Mouse (Mus musculus) adrenal gland, postnatal 4 days (tissue): ENCODE data around the gene Vmn1r93. TPM values are rescaled to one million over a fixed set of nuclear protein-coding genes. Genes with fewer than 3 reads are reported as not detected.
"Not testable (repeated sequence)": the region's sequence is repeated elsewhere in the genome, so short reads cannot be mapped to it uniquely, and the experiment has no call there.

Source experiments
- DNase-seq, 2 experiments: peaks; one replicate each; pipeline ENCODE4 v3.0.0; 2021 to 2022; ENCODE audit warnings: low spot score in 2 of 2, mixed read lengths in 2 of 2
- long read RNA-seq, 2 experiments: library from polyadenylated mRNA; stranded (forward); transcript quantifications; one replicate each; pipeline ENCODE4 v2.0.0; 2021
- total RNA-seq, 2 experiments: library from RNA; stranded (reverse); gene quantifications; 2 replicates each; pipeline ENCODE4 v1.2.3; 2021

The Vmn1r93 gene
- total RNA-seq = not detected
- long read RNA-seq, experiment 1 = 0 reads
- long read RNA-seq, experiment 2 = 0 reads

DNA sequence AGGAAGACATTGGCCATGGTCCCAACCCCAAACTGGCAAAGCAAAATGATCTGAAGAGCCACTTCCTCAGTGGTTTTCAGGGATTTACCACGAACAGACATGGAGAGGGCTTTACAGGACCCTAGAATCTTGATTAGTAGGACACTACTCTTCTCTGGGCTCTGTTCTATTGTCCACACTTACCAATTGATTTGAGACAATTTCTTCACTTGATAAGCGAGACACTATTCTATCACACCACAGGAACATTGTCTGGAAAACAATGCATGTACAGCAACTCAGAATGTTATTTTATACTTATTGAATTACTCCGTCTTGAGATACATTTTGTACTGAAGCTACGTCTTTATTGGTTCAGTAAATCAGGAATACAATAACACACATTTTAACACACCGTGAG lies at the start of gene Vmn1r93:
Gene Vmn1r93 (minus strand): TSS at position 101 of the 400 bp plus-strand sequence.
- DNase-seq = not testable (repeated sequence)

DNA sequence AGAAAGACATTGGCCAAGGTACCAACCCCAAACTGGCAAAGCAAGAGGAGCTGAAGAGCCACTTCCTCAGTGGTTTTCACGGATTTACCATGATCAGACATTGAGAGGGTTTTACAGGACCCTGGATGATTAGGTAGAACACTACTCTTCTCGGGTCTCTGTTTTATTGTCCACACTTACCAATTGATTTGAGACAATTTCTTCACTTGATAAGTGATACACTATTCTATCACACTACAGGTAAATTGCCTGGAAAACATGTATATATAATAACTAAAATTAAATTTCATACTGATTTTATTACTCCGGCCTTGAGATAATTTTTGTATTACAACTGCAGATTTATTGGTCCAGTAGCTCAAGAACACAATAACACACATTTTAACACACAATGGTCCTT lies 29.4 kb upstream of the Vmn1r93 start, which contains the start of gene Vmn1r94:
Gene Vmn1r94 (minus strand): TSS at position 101 of the 400 bp plus-strand sequence.
- not testable (repeated sequence) for DNase-seq

DNA sequence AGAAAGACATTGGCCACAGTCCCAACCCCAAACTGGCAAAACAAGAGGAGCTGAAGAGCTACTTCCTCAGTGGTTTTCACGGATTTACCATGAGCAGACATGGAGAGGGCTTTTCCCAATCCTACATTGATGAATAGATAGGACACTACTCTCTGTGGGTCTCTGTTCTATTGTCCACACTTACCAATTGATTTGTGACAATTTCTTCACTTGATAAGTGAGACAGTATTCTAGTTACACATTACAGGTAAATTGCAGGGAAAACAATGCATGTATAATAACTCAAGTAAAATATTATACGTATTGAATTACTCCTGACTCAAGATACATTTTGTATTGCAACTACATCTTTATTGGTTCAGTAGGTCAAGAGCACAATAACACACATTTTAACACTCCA lies 16.4 kb downstream of the Vmn1r93 start, which contains the start of gene Gm16442:
Gene Gm16442 (minus strand): TSS at position 101 of the 400 bp plus-strand sequence.
- not testable (repeated sequence) for DNase-seq

DNA sequence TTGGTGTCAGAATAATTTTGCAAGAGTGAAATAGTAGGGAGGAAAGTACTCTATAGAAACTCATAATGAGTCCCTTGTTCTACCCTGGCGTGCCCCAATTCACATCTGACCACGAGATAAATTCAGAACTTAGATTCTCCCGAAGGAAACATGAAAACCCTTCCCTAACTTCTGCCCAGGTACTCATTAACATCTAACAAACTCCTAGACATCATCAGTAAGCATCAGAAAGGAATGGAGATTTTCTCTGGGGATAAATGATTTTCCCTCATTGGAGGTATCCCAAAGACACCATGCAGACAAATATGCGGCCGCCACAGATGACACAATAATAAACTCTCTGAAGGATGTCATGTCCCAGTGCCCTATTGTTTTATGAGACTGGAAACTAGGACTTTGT lies 39.5 kb downstream of the Vmn1r93 start, which contains the start of gene Vmn1r91:
Gene Vmn1r91 (plus strand): TSS at position 301 of the 400 bp plus-strand sequence.
- DNase-seq = not testable (repeated sequence)

Other genes with a start within 250 kb of the Vmn1r93 start
- 10 to 100 TPM; 21.6 to 22.0 TPM for gene Pvr, start 217.9 kb downstream of the Vmn1r93 start, total RNA-seq
- gene Igsf23, start 188.3 kb downstream of the Vmn1r93 start, total RNA-seq = under 1 TPM in 1 of 2 experiments, not detected in 1; 0.28 TPM
- gene Ceacam20, start 173.7 kb downstream of the Vmn1r93 start, total RNA-seq = not detected
- not detected for gene Nlrp9b, start 147.6 kb downstream of the Vmn1r93 start, total RNA-seq
- not detected for gene Vmn1r91, start 39.4 kb downstream of the Vmn1r93 start, total RNA-seq
- gene Gm16442, start 16.5 kb downstream of the Vmn1r93 start, total RNA-seq = not detected
- gene Vmn1r94, start 29.3 kb upstream of the Vmn1r93 start, total RNA-seq = not detected
- gene Vmn1r95, start 54.6 kb upstream of the Vmn1r93 start, total RNA-seq = not detected
- not detected for gene Gm6164, start 66.5 kb upstream of the Vmn1r93 start, total RNA-seq
- gene Gm4498, start 94.7 kb upstream of the Vmn1r93 start, total RNA-seq = not detected
- gene Gm5890, start 123.7 kb upstream of the Vmn1r93 start, total RNA-seq = not detected
- gene Gm4133, start 195.0 kb upstream of the Vmn1r93 start, total RNA-seq = not detected
- gene Gm5728, start 236.3 kb upstream of the Vmn1r93 start, total RNA-seq = not detected